Mouse (Mus musculus) brain, embryonic 18.5 days (tissue): Measurements from ENCODE around the gene Hcn2.
"Not testable (repeated sequence)": the region's sequence is repeated elsewhere in the genome, so short reads cannot be mapped to it uniquely, and the experiment has no call there.

ENCODE experiments used
- DNase-seq: peaks from one replicate; pipeline ENCODE4 v3.0.0-alpha.2; 2012; ENCODE audit warnings: low read depth, low spot score

The Hcn2 gene

GRCm38 (mm10) chr10:79743650-79744365, 27.4 kb downstream of the Hcn2 start:
- DNase-seq = no peak

GRCm38 (mm10) chr10:79745411-79745810, 29.0 kb downstream of the Hcn2 start:
- DNase-seq = no peak

- DNase-seq = peak; percentile 91
Observed at GRCm38 (mm10) chr10:79745898-79746773, 29.7 kb downstream of the Hcn2 start, which contains the start of gene Polrmt. Gene Polrmt (minus strand): TSS chr10:79746581.

GRCm38 (mm10) chr10:79746774-79747151, 30.3 kb downstream of the Hcn2 start:
- DNase-seq = no peak

GRCm38 (mm10) chr10:79748496-79748895, 32.1 kb downstream of the Hcn2 start:
- no peak for DNase-seq

- no peak for DNase-seq
Observed at GRCm38 (mm10) chr10:79754856-79755516, 38.6 kb downstream of the Hcn2 start, which contains the start of gene Fgf22. Gene Fgf22 (plus strand): TSS chr10:79755076.

GRCm38 (mm10) chr10:79755854-79756253, 39.4 kb downstream of the Hcn2 start:
- no peak for DNase-seq

- DNase-seq = no peak
Observed at GRCm38 (mm10) chr10:79756660-79757059, 40.2 kb downstream of the Hcn2 start.

- DNase-seq = not testable (repeated sequence)
Observed at GRCm38 (mm10) chr10:79759675-79760074, 43.2 kb downstream of the Hcn2 start.

- no peak for DNase-seq
Observed at GRCm38 (mm10) chr10:79760603-79761143, 44.2 kb downstream of the Hcn2 start.

GRCm38 (mm10) chr10:79762875-79763274, 46.4 kb downstream of the Hcn2 start:
- no peak for DNase-seq

GRCm38 (mm10) chr10:79764234-79764633, 47.8 kb downstream of the Hcn2 start:
- DNase-seq = no peak

GRCm38 (mm10) chr10:79765228-79765745, 48.9 kb downstream of the Hcn2 start:
- DNase-seq = no peak

- DNase-seq = no peak
Observed at GRCm38 (mm10) chr10:79766001-79766507, 49.6 kb downstream of the Hcn2 start.

- peak; percentile 91 for DNase-seq
Observed at GRCm38 (mm10) chr10:79766508-79767325, 50.3 kb downstream of the Hcn2 start, which contains the start of gene Rnf126. Gene Rnf126 (minus strand): TSS chr10:79766952.

GRCm38 (mm10) chr10:79767372-79768244, 51.2 kb downstream of the Hcn2 start:
- DNase-seq = peak; percentile 90

GRCm38 (mm10) chr10:79768400-79768799, 52.0 kb downstream of the Hcn2 start:
- no peak for DNase-seq

- DNase-seq = no peak
Observed at GRCm38 (mm10) chr10:79769329-79769728, 52.9 kb downstream of the Hcn2 start.

- no peak for DNase-seq
Observed at GRCm38 (mm10) chr10:79772320-79772719, 55.9 kb downstream of the Hcn2 start.
